Mouse (Mus musculus) kidney, embryonic 15.5 days (tissue): ENCODE measurements around the gene Mmp25. TPM values are rescaled to one million over a fixed set of nuclear protein-coding genes. Genes with fewer than 3 reads are reported as not detected.

Source experiments
- ATAC-seq: fragments of 200-750 bp; cut with Nextera tagmentation; replicated peaks from 2 replicates; pipeline ENCODE4 v1.8.0; 2017; ENCODE audit warnings: moderate TSS enrichment; ENCODE audit not compliant: low FRiP score
- H3K27ac ChIP-seq: fragments of 300-500 bp; sonication (generic); 2 replicates; pipeline ENCODE4 v1.5.1; 2015; ENCODE audit warnings: mild to moderate bottlenecking, inconsistent platforms
- H3K27me3 ChIP-seq: fragments of 300-500 bp; sonication (generic); 2 replicates; pipeline ENCODE4 v1.6.1; 2015; ENCODE audit warnings: inconsistent platforms
- H3K36me3 ChIP-seq: fragments of 300-500 bp; sonication (generic); 2 replicates; pipeline ENCODE4 v1.6.1; 2015; ENCODE audit warnings: inconsistent platforms
- H3K4me1 ChIP-seq: fragments of 300-500 bp; sonication (generic); 2 replicates; pipeline ENCODE4 v1.6.1; 2015; ENCODE audit warnings: inconsistent platforms
- H3K4me2 ChIP-seq: fragments of 300-500 bp; sonication (generic); 2 replicates; pipeline ENCODE4 v1.6.1; 2015; ENCODE audit warnings: moderate library complexity, mild to moderate bottlenecking, inconsistent platforms
- H3K4me3 ChIP-seq: fragments of 300-500 bp; sonication (generic); replicated peaks from 2 replicates; pipeline ENCODE4 v1.5.1; 2015; ENCODE audit warnings: mild to moderate bottlenecking, inconsistent platforms
- H3K9ac ChIP-seq: fragments of 300-500 bp; sonication (generic); 2 replicates; pipeline ENCODE4 v1.6.1; 2015; ENCODE audit warnings: mild to moderate bottlenecking, inconsistent platforms
- H3K9me3 ChIP-seq: fragments of 300-500 bp; sonication (generic); replicated peaks from 2 replicates; pipeline ENCODE4 v1.6.1; 2016; ENCODE audit warnings: inconsistent platforms
- WGBS: fragments of 180-500 bp; shearing (Covaris S2); methylation state at CpG from one replicate; pipeline ENCODE4 v1.1.7; 2015; ENCODE audit warnings: mixed read lengths; 5-methylcytosine and 5-hydroxymethylcytosine counted together
- polyA plus RNA-seq: library from polyadenylated mRNA; unstranded; fragments of >200 nt; fragmentation: Nextera tagmentation; extraction: Ambion mirVana; gene quantifications from 2 replicates; pipeline ENCODE4 v1.2.1, GENCODE M21; 2015

Gene Mmp25
- polyA plus RNA-seq, 1 experiment from 2014 or later: 1.1 TPM

DNA sequence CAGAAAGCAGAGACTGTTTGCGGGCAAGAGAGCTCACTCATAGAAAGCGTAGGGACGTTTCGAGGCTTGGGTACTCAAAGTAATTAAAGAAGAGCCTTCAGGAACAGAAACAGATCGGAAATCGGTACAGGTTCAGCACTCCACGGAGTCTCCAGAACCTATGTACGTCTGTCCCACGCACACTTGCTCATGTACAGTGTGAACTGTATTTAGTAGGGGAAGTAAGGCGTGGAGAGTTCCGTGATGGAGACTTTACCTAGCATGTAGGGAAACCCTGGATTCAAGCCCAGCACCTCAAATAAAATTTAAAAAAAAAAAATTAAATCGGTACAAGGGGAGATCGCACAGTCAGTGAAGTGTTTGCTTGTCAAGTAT lies 52.2 kb downstream of the Mmp25 start:
- ATAC-seq: peak; percentile 69
- Histone ChIP-seq H3K4me2 (peak overlapping the region; percentile 69), H3K4me1 (peaks cover 8% of the 10 kb centered on the region), H3K4me3 (peak overlapping the region; percentile 52), H3K27ac (peak overlapping the region; percentile 87), H3K36me3 (no peaks in the 10 kb centered on the region), H3K27me3 (no peaks in the 10 kb centered on the region), H3K9me3 (no peaks in the 10 kb centered on the region), H3K9ac (peak overlapping the region; percentile 45)
- 10% methylated on average over 13 of the region's 13 CpGs for WGBS

- 7% methylated on average over 34 of the region's 34 CpGs for WGBS
- peak; percentile 99 for ATAC-seq
- Histone ChIP-seq H3K9ac (peak overlapping the region; percentile 45), H3K9me3 (no peaks in the 10 kb centered on the region), H3K4me1 (peaks cover 8% of the 10 kb centered on the region), H3K27me3 (no peaks in the 10 kb centered on the region), H3K4me2 (peak overlapping the region; percentile 69), H3K4me3 (peak overlapping the region; percentile 52), H3K36me3 (no peaks in the 10 kb centered on the region), H3K27ac (peak overlapping the region; percentile 87)
These were observed 52.7 kb downstream of the Mmp25 start for GRCm38 (mm10) chr17:23592208-23592925.

DNA sequence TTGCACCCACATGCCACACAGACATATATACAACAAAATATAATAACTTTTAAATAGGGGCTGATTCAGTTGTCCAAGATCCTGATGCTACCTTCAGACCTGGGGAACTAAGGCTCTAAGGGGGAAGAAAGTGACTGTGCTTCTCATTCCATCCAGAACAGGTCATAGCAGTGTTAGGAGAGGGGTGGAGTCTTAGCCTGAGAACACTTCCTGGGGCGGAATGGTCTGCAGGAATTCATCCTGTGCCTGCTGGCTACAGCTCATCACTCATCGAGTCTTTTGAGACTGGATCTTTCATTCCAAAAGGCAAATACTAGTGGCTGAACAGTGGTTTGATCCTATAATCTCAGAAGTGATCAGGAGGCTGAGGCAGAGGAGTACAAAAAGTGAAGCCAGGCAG lies 57.8 kb downstream of the Mmp25 start:
- H3K9ac ChIP-seq: no peak overlapping the region
- no peaks in the 10 kb centered on the region for H3K9me3 ChIP-seq
- H3K4me3 ChIP-seq: no peak overlapping the region
- H3K27me3 ChIP-seq: no peaks in the 10 kb centered on the region
- H3K36me3 ChIP-seq: peaks cover 16% of the 10 kb centered on the region
- WGBS: 70% methylated on average over 2 of the region's 2 CpGs
- H3K27ac ChIP-seq: no peak overlapping the region
- peaks cover 29% of the 10 kb centered on the region for H3K4me1 ChIP-seq
- H3K4me2 ChIP-seq: no peak overlapping the region
- ATAC-seq: no peak

DNA sequence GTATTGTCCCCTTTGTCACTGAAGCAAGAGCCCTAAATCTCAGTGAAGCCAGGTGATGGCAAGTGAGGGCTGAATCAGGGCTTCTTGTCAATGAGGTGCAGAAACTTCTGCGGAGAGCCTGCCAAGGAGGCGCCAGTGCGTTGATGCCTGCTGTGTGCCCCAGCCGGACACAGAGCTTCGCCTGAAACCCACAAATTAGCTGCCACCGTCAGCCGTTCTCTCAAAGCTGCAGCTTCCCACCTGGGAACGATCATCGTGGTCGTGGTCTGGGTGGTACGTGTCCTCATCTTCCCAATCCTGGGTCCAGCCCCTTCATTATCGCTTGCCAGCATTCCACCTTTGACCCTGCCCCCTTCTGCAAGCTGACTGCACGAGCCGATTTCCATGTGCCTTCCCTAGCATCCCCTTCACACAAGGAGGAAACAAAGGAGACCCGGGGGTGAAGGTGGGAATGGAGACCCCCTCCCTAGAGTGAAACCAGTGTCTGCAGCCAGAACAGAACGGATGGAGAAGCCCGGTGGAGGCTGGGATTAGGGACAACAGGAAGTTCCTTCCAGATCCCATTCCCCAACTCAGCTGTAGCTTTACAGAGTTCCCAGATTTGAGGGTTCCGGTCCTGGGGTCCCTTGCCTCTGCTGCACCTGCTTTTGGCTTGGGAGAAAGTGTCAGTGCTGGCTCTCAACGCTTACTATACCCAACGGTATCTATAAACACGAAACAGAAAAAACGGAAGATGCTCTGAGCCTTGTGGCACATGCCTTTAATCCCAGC lies 59.2 kb downstream of the Mmp25 start:
- H3K4me2 ChIP-seq: peak overlapping the region; percentile 88
- H3K27ac ChIP-seq: peak overlapping the region; percentile 41
- peaks cover 27% of the 10 kb centered on the region for H3K4me1 ChIP-seq
- no peaks in the 10 kb centered on the region for H3K27me3 ChIP-seq
- H3K9ac ChIP-seq: peak overlapping the region; percentile 75
- WGBS: 1% methylated on average over 22 of the region's 22 CpGs
- no peaks in the 10 kb centered on the region for H3K9me3 ChIP-seq
- H3K36me3 ChIP-seq: peaks cover 24% of the 10 kb centered on the region
- ATAC-seq: peak; percentile 91
- H3K4me3 ChIP-seq: peak overlapping the region; percentile 77

DNA sequence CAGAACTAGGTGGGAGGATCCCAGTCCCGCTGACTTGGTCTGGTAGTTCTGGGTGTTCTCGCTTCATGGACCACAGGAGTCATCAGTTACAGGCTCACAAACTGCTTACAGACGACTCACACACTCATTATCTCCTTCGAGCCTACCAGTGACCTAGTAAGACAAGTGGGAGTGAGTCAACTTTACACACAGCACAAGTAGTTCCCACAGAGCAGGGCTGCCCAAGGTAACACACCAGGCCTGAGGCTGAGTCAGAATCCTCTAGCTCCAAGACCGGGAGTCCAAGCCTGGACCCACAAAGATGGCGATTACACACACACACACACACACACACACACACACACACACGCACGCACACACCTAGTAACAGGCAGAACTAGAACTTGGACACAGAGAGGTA lies 60.3 kb downstream of the Mmp25 start:
- no peak for ATAC-seq
- Histone ChIP-seq H3K9me3 (no peaks in the 10 kb centered on the region), H3K4me2 (peak overlapping the region; percentile 88), H3K27ac (no peak overlapping the region), H3K9ac (peak overlapping the region; percentile 14; the same call in 1 of the 2 replicates), H3K27me3 (no peaks in the 10 kb centered on the region), H3K36me3 (peaks cover 36% of the 10 kb centered on the region), H3K4me1 (peaks cover 27% of the 10 kb centered on the region), H3K4me3 (peak overlapping the region; percentile 77)
- 71% methylated on average over 8 of the region's 8 CpGs for WGBS

Other genes with a start within 250 kb of the Mmp25 start
- not detected in 2 replicates for gene Vmn2r117, start 165.6 kb downstream of the Mmp25 start, polyA plus RNA-seq
- gene Zfp213, start 81.0 kb downstream of the Mmp25 start, polyA plus RNA-seq: 20.9 and 22.8 TPM in 2 replicates
- gene Zfp13, start 45.8 kb downstream of the Mmp25 start, polyA plus RNA-seq: 16.3 and 16.5 TPM in 2 replicates
- gene Zscan10, start 44.4 kb downstream of the Mmp25 start, polyA plus RNA-seq: not detected in 2 replicates
- gene Bicdl2, start 15.2 kb upstream of the Mmp25 start, polyA plus RNA-seq: 1.3 and 1.5 TPM in 2 replicates
- 63.2 and 69.5 TPM in 2 replicates for gene Hcfc1r1, start 28.3 kb upstream of the Mmp25 start, polyA plus RNA-seq
- 52.4 and 53.4 TPM in 2 replicates for gene Thoc6, start 28.6 kb upstream of the Mmp25 start, polyA plus RNA-seq
- gene Tnfrsf12a, start 32.2 kb upstream of the Mmp25 start, polyA plus RNA-seq: 27.5 and 29.5 TPM in 2 replicates
- gene Cldn6, start 34.0 kb upstream of the Mmp25 start, polyA plus RNA-seq: 189 and 191 TPM in 2 replicates
- 51.2 and 53.1 TPM in 2 replicates for gene Cldn9, start 38.7 kb upstream of the Mmp25 start, polyA plus RNA-seq
- gene 1520401A03Rik, start 77.5 kb upstream of the Mmp25 start, polyA plus RNA-seq: 0.14 and 0.88 TPM in 2 replicates
- gene Pkmyt1, start 81.1 kb upstream of the Mmp25 start, polyA plus RNA-seq: 48.4 and 56.3 TPM in 2 replicates
- 19.8 and 23.8 TPM in 2 replicates for gene Paqr4, start 95.6 kb upstream of the Mmp25 start, polyA plus RNA-seq
- gene Kremen2, start 100.6 kb upstream of the Mmp25 start, polyA plus RNA-seq: 1.9 and 2.2 TPM in 2 replicates
- 89.5 and 91.0 TPM in 2 replicates for gene Flywch1, start 126.3 kb upstream of the Mmp25 start, polyA plus RNA-seq
- 35.0 and 37.4 TPM in 2 replicates for gene Flywch2, start 140.8 kb upstream of the Mmp25 start, polyA plus RNA-seq
- gene Srrm2, start 145.3 kb upstream of the Mmp25 start, polyA plus RNA-seq: 496 and 536 TPM in 2 replicates
- gene Elob, start 183.9 kb upstream of the Mmp25 start, polyA plus RNA-seq: 999 and 1,052 TPM in 2 replicates
- gene Prss33, start 190.8 kb upstream of the Mmp25 start, polyA plus RNA-seq: 0.18 TPM in 1 of 2 replicates, not detected in the other
- gene Prss32, start 198.6 kb upstream of the Mmp25 start, polyA plus RNA-seq: 1.8 TPM in 1 of 2 replicates, not detected in the other
- 3.2 and 3.3 TPM in 2 replicates for gene Prss41, start 198.9 kb upstream of the Mmp25 start, polyA plus RNA-seq
- not detected in 2 replicates for gene Prss21, start 222.8 kb upstream of the Mmp25 start, polyA plus RNA-seq
- gene Dcpp1, start 235.6 kb upstream of the Mmp25 start, polyA plus RNA-seq: not detected in 2 replicates
- not detected in 2 replicates for gene Dcpp2, start 235.6 kb upstream of the Mmp25 start, polyA plus RNA-seq